Mouse (Mus musculus) spleen, postnatal 10 days (tissue): ENCODE results near the gene E130308A19Rik.

Source experiments
- DNase-seq, 2 experiments: peaks; one replicate each; pipeline ENCODE4 v3.0.0; 2021 to 2022; ENCODE audit warnings: low spot score in 2 of 2

Gene E130308A19Rik

GRCm38 (mm10) chr4:59682491-59682890 is 56.5 kb downstream of the E130308A19Rik start:
- no peak for DNase-seq

DNA sequence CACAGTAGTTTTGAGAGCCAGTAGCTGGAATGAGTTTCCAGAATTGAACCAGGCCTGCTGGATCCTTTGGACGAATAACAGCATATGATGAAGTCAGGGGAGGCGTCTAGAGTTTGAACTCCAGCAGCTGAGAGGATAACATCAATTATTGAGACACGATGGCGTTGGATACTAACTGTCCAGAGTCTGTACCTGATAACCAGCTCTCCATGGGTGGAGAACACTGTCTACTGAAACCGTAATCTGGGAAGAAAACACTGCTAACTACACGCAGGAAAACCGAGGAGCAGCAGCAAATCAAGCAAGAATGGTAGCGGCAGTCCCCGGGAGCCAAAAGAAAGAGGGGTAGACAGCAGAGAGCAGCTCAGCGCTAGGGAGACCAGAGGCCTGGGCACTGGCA is 56.9 kb downstream of the E130308A19Rik start:
- no peak for DNase-seq

GRCm38 (mm10) chr4:59684306-59684705 is 58.3 kb downstream of the E130308A19Rik start:
- DNase-seq: no peak

DNA sequence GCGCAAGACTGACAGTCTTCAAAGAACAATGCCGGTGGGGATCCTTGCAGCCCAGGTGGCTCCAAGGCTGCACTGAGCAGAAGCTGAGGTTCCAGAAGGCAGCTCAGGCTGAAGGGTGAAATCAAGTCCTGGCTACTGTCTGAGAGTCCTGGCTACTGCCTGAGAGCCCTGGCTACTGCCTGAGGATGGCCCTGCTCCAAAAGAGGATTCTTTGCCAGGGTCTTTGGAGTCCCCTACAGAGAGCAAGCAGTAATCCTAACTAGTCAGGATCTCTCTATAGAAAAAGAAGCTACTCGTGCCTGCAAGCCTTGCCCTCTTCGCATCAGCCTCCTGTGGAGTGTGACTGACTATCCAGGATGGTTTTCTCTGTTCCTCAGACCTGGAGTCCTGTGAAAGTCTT is 60.7 kb downstream of the E130308A19Rik start:
- no peak for DNase-seq

GRCm38 (mm10) chr4:59689055-59689454 is 63.0 kb downstream of the E130308A19Rik start:
- DNase-seq: no peak

GRCm38 (mm10) chr4:59690145-59690544 is 64.1 kb downstream of the E130308A19Rik start:
- no peak for DNase-seq

DNA sequence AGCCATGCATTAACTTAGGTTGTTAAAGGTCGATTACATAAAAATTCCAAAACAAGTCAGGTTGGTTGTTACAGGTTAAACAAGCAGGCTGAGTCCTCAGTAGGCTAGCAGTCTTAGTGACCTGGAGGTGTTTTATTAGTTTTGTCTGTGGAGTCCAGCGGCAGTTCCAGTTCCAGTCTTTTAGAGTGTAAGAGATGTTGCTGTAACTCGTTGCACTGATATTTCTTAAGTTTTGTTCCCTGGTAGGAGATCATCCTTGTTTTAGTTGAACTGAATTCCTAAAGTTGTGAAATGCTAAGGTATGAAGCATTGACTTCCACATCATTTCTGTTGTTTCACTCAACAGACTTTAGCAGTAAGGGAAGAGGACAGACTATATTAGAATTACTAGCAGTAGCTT is 70.8 kb downstream of the E130308A19Rik start:
- no peak for DNase-seq

DNA sequence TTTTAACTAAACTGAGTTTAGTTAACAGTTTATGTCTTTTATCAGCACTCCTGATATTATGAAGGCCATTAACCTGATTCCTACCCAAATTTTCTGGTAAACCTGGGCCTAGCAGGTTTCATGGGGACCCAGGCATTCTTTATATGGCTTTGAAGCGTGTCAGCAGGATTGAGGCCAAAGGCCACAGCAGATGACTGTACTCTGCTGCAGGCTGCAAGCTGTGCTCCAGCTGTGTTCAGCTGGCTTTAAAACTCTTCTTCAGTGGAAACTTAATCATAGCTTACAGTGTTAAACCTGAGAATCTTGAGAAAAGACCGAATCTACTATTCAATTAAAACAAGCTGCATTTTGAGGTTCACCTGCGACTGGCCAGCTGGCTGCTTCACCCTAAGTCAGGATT is 71.9 kb downstream of the E130308A19Rik start:
- no peak for DNase-seq

- no peak for DNase-seq
Observed at GRCm38 (mm10) chr4:59699014-59699792, 73.2 kb downstream of the E130308A19Rik start.

DNA sequence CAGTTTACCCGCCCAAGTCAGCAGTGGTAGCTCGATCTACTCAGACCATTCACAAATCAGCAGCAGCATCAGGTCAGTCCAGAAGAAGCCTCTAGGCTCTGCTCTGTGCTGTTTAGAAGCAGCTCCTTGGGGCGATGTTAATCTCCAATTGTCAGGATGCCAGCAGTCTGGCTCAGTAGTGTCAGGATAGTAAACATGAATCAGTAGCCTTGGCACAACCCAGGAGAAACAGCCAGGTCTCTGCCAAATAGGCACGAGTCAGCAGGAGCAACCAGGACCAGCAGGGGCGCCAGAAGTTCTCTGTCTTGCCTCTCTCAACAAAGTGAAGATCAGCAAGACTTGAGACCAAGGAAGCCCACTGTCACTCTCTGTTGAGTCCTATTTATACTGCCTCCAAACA is 83.3 kb downstream of the E130308A19Rik start:
- peak in 1 of 2 experiments; percentile 37 for DNase-seq

DNA sequence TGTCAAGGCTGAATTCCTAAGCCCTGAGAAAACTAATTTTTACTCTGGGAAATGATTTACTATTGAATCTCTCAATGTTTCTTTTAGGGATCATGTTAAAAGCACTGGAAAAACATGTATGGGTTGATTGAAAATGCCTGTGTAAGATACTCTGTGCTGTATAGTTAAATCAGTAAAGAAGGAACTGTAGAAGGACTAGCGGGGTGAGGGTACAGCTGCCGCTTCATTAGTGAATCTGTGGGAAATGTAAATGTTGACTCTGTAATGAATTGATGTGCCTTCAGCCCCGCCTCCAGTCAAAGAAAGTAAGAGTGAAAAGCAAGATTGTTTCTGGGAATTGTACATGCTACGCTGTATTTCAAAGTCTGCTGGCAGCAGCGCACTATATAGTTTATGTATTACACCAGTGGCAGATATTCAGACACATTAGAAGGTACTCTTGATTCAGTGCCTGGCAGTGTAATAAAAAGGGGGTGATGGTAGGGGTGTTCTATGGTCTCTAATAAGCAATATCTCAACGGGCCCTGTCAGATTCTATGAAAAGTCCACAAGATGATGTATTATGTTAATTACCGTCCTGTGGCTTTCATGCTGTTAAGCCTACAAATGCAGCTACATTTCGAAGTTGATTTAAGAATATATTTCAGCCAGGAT is 84.9 kb downstream of the E130308A19Rik start:
- DNase-seq: no peak

DNA sequence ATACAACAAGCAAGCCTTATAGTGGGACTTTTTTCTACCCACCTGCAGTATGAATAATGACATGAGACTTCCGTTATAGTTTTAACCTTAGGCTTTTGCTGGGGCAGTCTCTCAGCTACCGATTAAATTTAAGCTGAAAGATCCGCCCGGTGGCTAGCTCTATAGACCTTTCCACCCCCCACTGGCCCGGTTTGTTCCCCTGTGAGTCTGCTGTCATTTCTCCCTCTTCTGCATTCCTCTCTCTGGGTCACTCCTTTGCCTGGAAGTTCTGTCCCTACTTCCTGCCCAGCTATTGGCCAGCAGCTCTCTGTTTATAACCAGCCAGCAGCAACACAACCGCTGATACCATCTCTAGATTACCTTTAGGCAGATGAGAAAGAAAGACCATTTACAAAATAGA is 86.4 kb downstream of the E130308A19Rik start:
- no peak for DNase-seq

- DNase-seq: no peak
Observed at GRCm38 (mm10) chr4:59712955-59713354, 86.9 kb downstream of the E130308A19Rik start.

GRCm38 (mm10) chr4:59714472-59714871 is 88.5 kb downstream of the E130308A19Rik start:
- no peak for DNase-seq

DNA sequence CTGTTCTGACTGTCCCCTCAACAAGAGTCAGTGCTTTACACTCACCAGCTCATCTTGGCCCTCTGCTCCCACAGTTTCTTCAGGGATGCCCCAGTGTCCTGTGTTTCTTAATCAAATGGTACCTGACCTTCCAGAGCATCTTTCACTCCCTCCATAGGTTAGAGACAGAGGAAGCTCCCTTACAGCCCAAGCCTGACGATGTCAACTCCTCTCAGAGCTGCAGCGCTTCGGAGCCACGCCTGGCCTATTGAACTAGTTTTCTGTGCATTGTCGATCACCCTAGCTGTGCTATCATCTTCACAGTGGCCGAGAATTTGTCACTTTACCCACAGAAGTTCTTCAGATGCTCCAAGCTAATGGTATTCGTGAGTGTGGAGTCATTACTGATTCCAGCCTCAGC is 88.9 kb downstream of the E130308A19Rik start:
- DNase-seq: no peak

DNA sequence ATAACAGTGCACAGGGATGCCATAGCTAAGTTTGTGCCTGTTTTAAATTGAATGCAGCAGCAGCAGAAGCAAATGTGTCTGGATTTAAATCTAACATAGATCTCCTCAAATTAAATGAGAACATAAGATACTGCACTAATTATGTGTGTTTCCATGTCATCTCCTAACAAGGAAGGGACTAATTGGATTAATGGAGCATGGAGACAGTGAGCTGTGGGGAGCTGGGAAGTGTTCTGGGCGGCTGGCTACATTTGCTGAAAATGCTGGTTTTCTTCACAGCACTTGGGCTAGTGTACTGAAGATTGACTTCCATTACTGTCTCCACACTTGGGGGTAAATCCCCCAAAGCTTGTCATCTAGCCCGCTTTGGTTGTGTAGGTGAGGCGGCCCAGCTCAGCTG is 89.5 kb downstream of the E130308A19Rik start:
- no peak for DNase-seq

DNA sequence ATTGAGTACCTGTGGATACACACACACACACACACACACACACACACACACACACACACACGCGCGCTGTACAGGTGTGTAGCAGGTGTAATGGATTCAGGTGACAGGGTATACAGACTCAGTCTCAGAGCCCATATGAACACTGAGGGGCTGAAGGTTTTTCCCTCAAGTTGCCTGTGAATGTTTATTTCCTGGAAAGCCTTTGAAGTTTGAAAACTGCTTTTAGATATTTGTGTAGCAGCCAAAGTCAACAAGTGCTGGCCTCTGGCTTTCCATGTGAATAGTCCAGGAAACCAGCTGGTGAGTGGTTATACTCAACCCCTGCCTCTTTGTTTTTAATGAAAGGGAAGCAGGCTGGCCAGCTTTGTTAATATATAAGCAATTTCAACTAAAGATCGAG is 91.3 kb downstream of the E130308A19Rik start:
- no peak for DNase-seq

DNA sequence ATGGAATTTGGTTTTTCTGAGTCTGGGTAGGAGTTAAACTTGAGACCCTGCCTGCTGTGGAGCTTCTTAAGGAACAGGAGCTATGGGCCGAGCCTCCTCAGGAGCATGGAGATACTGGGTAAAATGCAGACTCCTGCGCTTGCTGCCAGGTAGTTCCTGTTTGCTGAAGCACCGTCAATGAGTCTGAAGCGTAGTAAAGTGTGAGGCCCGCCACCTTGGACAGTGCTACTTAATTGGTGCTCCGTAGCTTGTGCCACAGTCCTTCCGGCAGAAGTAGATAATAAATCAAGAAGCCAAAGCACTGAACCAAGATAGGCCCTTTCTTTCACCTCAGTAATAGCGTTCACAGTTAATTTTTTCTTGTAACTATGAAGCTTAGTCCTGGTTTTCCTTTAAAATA is 92.5 kb downstream of the E130308A19Rik start:
- DNase-seq: peak in 1 of 2 experiments; percentile 33

GRCm38 (mm10) chr4:59719481-59720355 is 93.7 kb downstream of the E130308A19Rik start:
- no peak for DNase-seq

DNA sequence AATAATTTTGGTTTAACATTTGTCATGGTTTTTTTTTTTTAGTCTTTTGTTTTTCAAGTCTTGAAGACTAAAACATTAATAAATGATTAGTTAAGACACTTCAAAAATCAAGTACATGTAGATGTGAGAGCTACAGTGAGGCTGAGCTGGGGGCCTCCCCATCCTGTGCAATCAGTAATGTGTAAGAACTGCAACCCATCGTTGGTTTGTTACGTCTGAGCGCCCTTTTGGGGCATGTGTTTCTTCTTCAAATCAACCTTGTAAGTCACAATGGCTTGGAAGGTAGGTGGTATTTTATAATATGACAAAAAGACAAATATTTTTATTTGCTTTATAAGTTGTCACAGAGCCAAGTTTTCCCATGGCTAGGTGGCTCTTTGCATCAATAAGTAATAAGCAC is 95.8 kb downstream of the E130308A19Rik start:
- DNase-seq: peak in 1 of 2 experiments; percentile 37

- no peak for DNase-seq
Observed at GRCm38 (mm10) chr4:59725579-59725978, 99.6 kb downstream of the E130308A19Rik start.

DNA sequence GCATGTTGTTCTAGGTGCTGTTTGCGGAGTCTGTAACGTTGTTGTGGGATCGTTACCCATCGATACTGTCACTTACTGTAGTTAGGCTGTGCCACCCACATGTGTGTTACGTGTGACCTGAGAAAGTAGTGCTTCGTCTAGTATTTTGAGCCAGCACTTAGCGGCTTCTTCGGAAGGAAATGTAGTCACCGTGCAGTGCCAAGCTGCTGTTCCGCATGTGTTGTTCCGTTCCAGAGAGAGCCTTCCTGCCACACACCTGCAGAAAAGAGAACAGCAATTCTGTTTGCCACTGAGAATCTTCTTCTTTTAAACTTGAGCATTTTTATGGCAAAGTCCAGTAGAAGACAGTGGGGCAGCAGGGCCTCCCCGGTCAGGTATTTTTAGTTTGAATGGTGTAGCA is 100.5 kb downstream of the E130308A19Rik start:
- DNase-seq: peak in 1 of 2 experiments; percentile 54
